Mouse (Mus musculus) C2C12 (cell line): ENCODE data around the gene Skil.

ENCODE experiments used
- CTCF ChIP-seq: IDR thresholded peaks from one replicate; pipeline ENCODE4 v1.5.1; 2011; ENCODE audit not compliant: control insufficient read depth, insufficient read depth, insufficient read length
- FOSL1 ChIP-seq: IDR thresholded peaks from one replicate; pipeline ENCODE4 v1.8.0; 2011; ENCODE audit warnings: mild to moderate bottlenecking, low read length; ENCODE audit not compliant: poor library complexity, insufficient read depth, severe bottlenecking
- MAX ChIP-seq: IDR thresholded peaks from one replicate; pipeline ENCODE4 v1.6.1; 2011; ENCODE audit warnings: mild to moderate bottlenecking, control low read depth
- MYOD1 ChIP-seq: IDR thresholded peaks from one replicate; pipeline ENCODE4 v1.6.1; 2011; ENCODE audit warnings: low read depth; ENCODE audit not compliant: control insufficient read depth, insufficient read length
- MYOG ChIP-seq: IDR thresholded peaks from one replicate; pipeline ENCODE4 v1.6.1; 2011; ENCODE audit not compliant: control insufficient read depth, insufficient read length; ENCODE audit errors: extremely low read depth
- USF1 ChIP-seq: IDR thresholded peaks from one replicate; pipeline ENCODE4 v1.6.1; 2011; ENCODE audit warnings: low read depth, mild to moderate bottlenecking, control low read depth, moderate library complexity

GRCm38 (mm10) chr3:31095179-31095490, 277 bp downstream of the Skil start:
- no peak for TF ChIP-seq MAX
- no peak for TF ChIP-seq CTCF
- no peak for TF ChIP-seq MYOD1
- TF ChIP-seq USF1: no peak
- no peak for TF ChIP-seq MYOG
- no peak for TF ChIP-seq FOSL1
